Mouse (Mus musculus) midbrain, embryonic 15.5 days (tissue): Measurements from ENCODE around the gene Optc. TPM values are rescaled to one million over a fixed set of nuclear protein-coding genes. Genes with fewer than 3 reads are reported as not detected.

Experiments
- ATAC-seq: fragments of 200-750 bp; cut with Nextera tagmentation; replicated peaks from 2 replicates; pipeline ENCODE4 v1.8.0; 2017; ENCODE audit warnings: moderate TSS enrichment
- H3K27ac ChIP-seq: fragments of 300-500 bp; sonication (generic); 2 replicates; pipeline ENCODE4 v1.5.1; 2015; ENCODE audit warnings: mild to moderate bottlenecking, inconsistent platforms
- H3K27me3 ChIP-seq: fragments of 300-500 bp; sonication (generic); replicated peaks from 2 replicates; pipeline ENCODE4 v1.6.1; 2015; ENCODE audit warnings: inconsistent platforms
- H3K36me3 ChIP-seq: fragments of 300-500 bp; sonication (generic); replicated peaks from 2 replicates; pipeline ENCODE4 v1.6.1; 2015; ENCODE audit warnings: inconsistent platforms
- H3K4me1 ChIP-seq: fragments of 300-500 bp; sonication (generic); 2 replicates; pipeline ENCODE4 v1.6.1; 2015; ENCODE audit warnings: inconsistent platforms
- H3K4me2 ChIP-seq: fragments of 300-500 bp; sonication (generic); 2 replicates; pipeline ENCODE4 v1.6.1; 2015; ENCODE audit warnings: inconsistent platforms, mild to moderate bottlenecking, moderate library complexity
- H3K4me3 ChIP-seq: fragments of 300-500 bp; sonication (generic); 2 replicates; pipeline ENCODE4 v1.5.1; 2015; ENCODE audit warnings: mild to moderate bottlenecking, inconsistent platforms
- H3K9ac ChIP-seq: fragments of 300-500 bp; sonication (generic); 2 replicates; pipeline ENCODE4 v1.6.1; 2015; ENCODE audit warnings: mild to moderate bottlenecking, inconsistent platforms
- H3K9me3 ChIP-seq: fragments of 300-500 bp; sonication (generic); 2 replicates; pipeline ENCODE4 v1.6.1; 2016; ENCODE audit warnings: inconsistent platforms
- WGBS: fragments of 180-500 bp; shearing (Covaris S2); methylation state at CpG from one replicate; pipeline ENCODE4 v1.1.7; 2015; ENCODE audit warnings: mixed read lengths; 5-methylcytosine and 5-hydroxymethylcytosine counted together
- polyA plus RNA-seq: library from polyadenylated mRNA; unstranded; fragments of >200 nt; fragmentation: Nextera tagmentation; extraction: Ambion mirVana; gene quantifications from 2 replicates; pipeline ENCODE4 v1.2.1, GENCODE M21; 2015

The Optc gene
- polyA plus RNA-seq, 1 experiment from 2014 or later = 3.7 TPM

GRCm38 (mm10) chr1:133934354-133934963 lies 26.7 kb upstream of the Optc start:
- ATAC-seq = no peak
- H3K27ac ChIP-seq = no peak overlapping the region
- H3K27me3 ChIP-seq = no peaks in the 10 kb centered on the region
- no peak overlapping the region for H3K4me2 ChIP-seq
- H3K36me3 ChIP-seq = no peaks in the 10 kb centered on the region
- H3K4me1 ChIP-seq = no peaks in the 10 kb centered on the region
- no peak overlapping the region for H3K9ac ChIP-seq
- H3K4me3 ChIP-seq = no peak overlapping the region
- no peaks in the 10 kb centered on the region for H3K9me3 ChIP-seq
- 81% methylated on average over 10 of the region's 10 CpGs for WGBS

- no peak for ATAC-seq
- Histone ChIP-seq H3K4me1 (no peaks in the 10 kb centered on the region), H3K27me3 (no peaks in the 10 kb centered on the region), H3K27ac (no peak overlapping the region), H3K4me2 (no peak overlapping the region), H3K9ac (no peak overlapping the region), H3K4me3 (no peak overlapping the region), H3K36me3 (no peaks in the 10 kb centered on the region), H3K9me3 (no peaks in the 10 kb centered on the region)
- WGBS = 77% methylated on average over 14 of the region's 14 CpGs
Measured at GRCm38 (mm10) chr1:133933301-133934195, 25.7 kb upstream of the Optc start.

- Histone ChIP-seq H3K4me1 (no peaks in the 10 kb centered on the region), H3K27me3 (no peaks in the 10 kb centered on the region), H3K27ac (no peak overlapping the region), H3K9ac (no peak overlapping the region), H3K9me3 (no peaks in the 10 kb centered on the region), H3K4me3 (no peak overlapping the region), H3K36me3 (no peaks in the 10 kb centered on the region), H3K4me2 (no peak overlapping the region)
- 54% methylated on average over 3 of the region's 3 CpGs for WGBS
- ATAC-seq = no peak
Measured at GRCm38 (mm10) chr1:133929980-133930379, 22.2 kb upstream of the Optc start.

- H3K4me2 ChIP-seq = no peak overlapping the region
- H3K4me1 ChIP-seq = peaks cover 14% of the 10 kb centered on the region
- ATAC-seq = no peak
- no peaks in the 10 kb centered on the region for H3K36me3 ChIP-seq
- no peak overlapping the region for H3K27ac ChIP-seq
- no peak overlapping the region for H3K9ac ChIP-seq
- no peak overlapping the region for H3K4me3 ChIP-seq
- H3K9me3 ChIP-seq = no peaks in the 10 kb centered on the region
- WGBS = 97% methylated on average over 3 of the region's 3 CpGs
- no peaks in the 10 kb centered on the region for H3K27me3 ChIP-seq
Measured at GRCm38 (mm10) chr1:133925223-133925622, 17.4 kb upstream of the Optc start.

- Histone ChIP-seq H3K9ac (no peak overlapping the region), H3K9me3 (no peaks in the 10 kb centered on the region), H3K27me3 (no peaks in the 10 kb centered on the region), H3K4me1 (peaks cover 17% of the 10 kb centered on the region), H3K27ac (no peak overlapping the region), H3K4me2 (peak overlapping the region; percentile 29), H3K36me3 (no peaks in the 10 kb centered on the region), H3K4me3 (no peak overlapping the region)
- peak; percentile 57 for ATAC-seq
- WGBS = 23% methylated on average over 7 of the region's 7 CpGs
Measured at GRCm38 (mm10) chr1:133924141-133924875, 16.5 kb upstream of the Optc start.

- Histone ChIP-seq H3K27ac (no peak overlapping the region), H3K36me3 (no peaks in the 10 kb centered on the region), H3K27me3 (no peaks in the 10 kb centered on the region), H3K4me3 (no peak overlapping the region), H3K4me2 (no peak overlapping the region), H3K9me3 (no peaks in the 10 kb centered on the region), H3K9ac (no peak overlapping the region), H3K4me1 (peaks cover 18% of the 10 kb centered on the region)
- ATAC-seq = no peak
- 93% methylated on average over 5 of the region's 5 CpGs for WGBS
Measured at GRCm38 (mm10) chr1:133923071-133923470, 15.3 kb upstream of the Optc start.

- Histone ChIP-seq H3K36me3 (no peaks in the 10 kb centered on the region), H3K9ac (no peak within 1 kb of the TSS), H3K27ac (peak within 1 kb of the TSS; percentile 36), H3K4me3 (no peak within 1 kb of the TSS), H3K9me3 (no peaks in the 10 kb centered on the region), H3K4me1 (peaks cover 25% of the 10 kb centered on the region), H3K4me2 (no peak within 1 kb of the TSS), H3K27me3 (no peaks in the 10 kb centered on the region)
- ATAC-seq = no peak
- WGBS = 14% methylated on average over 8 of the region's 8 CpGs
Measured at GRCm38 (mm10) chr1:133921304-133921751, 13.5 kb upstream of the Optc start, which contains the start of gene Prelp. Gene Prelp (minus strand): TSS chr1:133921414.

- H3K4me2 ChIP-seq = no peak overlapping the region
- H3K9ac ChIP-seq = no peak overlapping the region
- H3K27ac ChIP-seq = peak overlapping the region; percentile 36; the same call in 1 of the 2 replicates
- peaks cover 25% of the 10 kb centered on the region for H3K4me1 ChIP-seq
- H3K36me3 ChIP-seq = no peaks in the 10 kb centered on the region
- no peaks in the 10 kb centered on the region for H3K27me3 ChIP-seq
- H3K9me3 ChIP-seq = no peaks in the 10 kb centered on the region
- no peak for ATAC-seq
- WGBS = 22% methylated on average over 3 of the region's 3 CpGs
- no peak overlapping the region for H3K4me3 ChIP-seq
Measured at GRCm38 (mm10) chr1:133920876-133921275, 13.1 kb upstream of the Optc start.

GRCm38 (mm10) chr1:133920401-133920800 lies 12.6 kb upstream of the Optc start:
- H3K27me3 ChIP-seq = no peaks in the 10 kb centered on the region
- no peaks in the 10 kb centered on the region for H3K36me3 ChIP-seq
- H3K4me1 ChIP-seq = peaks cover 25% of the 10 kb centered on the region
- no peak overlapping the region for H3K4me2 ChIP-seq
- no peaks in the 10 kb centered on the region for H3K9me3 ChIP-seq
- no peak overlapping the region for H3K4me3 ChIP-seq
- no peak overlapping the region for H3K9ac ChIP-seq
- no peak for ATAC-seq
- H3K27ac ChIP-seq = peak overlapping the region; percentile 27; the same call in 1 of the 2 replicates
- 41% methylated on average over 3 of the region's 3 CpGs for whole genome bisulfite sequencing

- H3K4me3 ChIP-seq = no peak overlapping the region
- 39% methylated on average over 6 of the region's 6 CpGs for WGBS
- no peaks in the 10 kb centered on the region for H3K9me3 ChIP-seq
- no peaks in the 10 kb centered on the region for H3K27me3 ChIP-seq
- ATAC-seq = 0 out of 2 replicates have a peak, but pooled peaks have one; percentile 10
- H3K36me3 ChIP-seq = no peaks in the 10 kb centered on the region
- peaks cover 18% of the 10 kb centered on the region for H3K4me1 ChIP-seq
- H3K9ac ChIP-seq = no peak overlapping the region
- H3K27ac ChIP-seq = peak overlapping the region; percentile 26; the same call in 1 of the 2 replicates
- H3K4me2 ChIP-seq = peak overlapping the region; percentile 22
Measured at GRCm38 (mm10) chr1:133918088-133918470, 10.3 kb upstream of the Optc start.

GRCm38 (mm10) chr1:133917456-133918087 lies 9.8 kb upstream of the Optc start:
- H3K9me3 ChIP-seq = no peaks in the 10 kb centered on the region
- peak overlapping the region; percentile 22 for H3K4me2 ChIP-seq
- H3K9ac ChIP-seq = no peak overlapping the region
- H3K4me1 ChIP-seq = peaks cover 18% of the 10 kb centered on the region
- ATAC-seq = 0 out of 2 replicates have a peak, but pooled peaks have one; percentile 15
- H3K36me3 ChIP-seq = no peaks in the 10 kb centered on the region
- peak overlapping the region; percentile 26; the same call in 1 of the 2 replicates for H3K27ac ChIP-seq
- no peak overlapping the region for H3K4me3 ChIP-seq
- 21% methylated on average over 11 of the region's 11 CpGs for WGBS
- no peaks in the 10 kb centered on the region for H3K27me3 ChIP-seq
